Mouse (Mus musculus) hindbrain, embryonic 12.5 days (tissue): ENCODE measurements around the gene Ddx27. TPM values are rescaled to one million over a fixed set of nuclear protein-coding genes. Genes with fewer than 3 reads are reported as not detected.

Source experiments
- ATAC-seq: fragments of 200-750 bp; cut with Nextera tagmentation; 2 replicates; pipeline ENCODE4 v1.8.0; 2017; ENCODE audit warnings: moderate TSS enrichment; ENCODE audit not compliant: low FRiP score
- H3K27ac ChIP-seq: fragments of 300-500 bp; sonication (generic); 2 replicates; pipeline ENCODE4 v1.5.1; 2016; ENCODE audit warnings: mild to moderate bottlenecking
- H3K27me3 ChIP-seq: fragments of 300-500 bp; sonication (generic); 2 replicates; pipeline ENCODE4 v1.6.1; 2016; ENCODE audit warnings: mild to moderate bottlenecking
- H3K36me3 ChIP-seq: fragments of 300-500 bp; sonication (generic); 2 replicates; pipeline ENCODE4 v1.6.1; 2016; ENCODE audit warnings: mild to moderate bottlenecking
- H3K4me1 ChIP-seq: fragments of 300-500 bp; sonication (generic); 2 replicates; pipeline ENCODE4 v1.6.1; 2016
- H3K4me2 ChIP-seq: fragments of 300-500 bp; sonication (generic); replicated peaks from 2 replicates; pipeline ENCODE4 v1.6.1; 2016; ENCODE audit warnings: mild to moderate bottlenecking
- H3K4me3 ChIP-seq: fragments of 300-500 bp; sonication (generic); 2 replicates; pipeline ENCODE4 v1.5.1; 2016; ENCODE audit warnings: mild to moderate bottlenecking
- H3K9ac ChIP-seq: fragments of 300-500 bp; sonication (generic); 2 replicates; pipeline ENCODE4 v1.6.1; 2016; ENCODE audit warnings: mild to moderate bottlenecking, moderate library complexity
- H3K9me3 ChIP-seq: fragments of 300-500 bp; sonication (generic); replicated peaks from 2 replicates; pipeline ENCODE4 v1.6.1; 2016; ENCODE audit warnings: mild to moderate bottlenecking
- WGBS: fragments of 180-500 bp; shearing (Covaris S2); methylation state at CpG from one replicate; pipeline ENCODE4 v1.1.7; 2016; 5-methylcytosine and 5-hydroxymethylcytosine counted together
- polyA plus RNA-seq: library from polyadenylated mRNA; unstranded; fragments of >200 nt; fragmentation: Nextera tagmentation; extraction: Ambion mirVana; gene quantifications from 2 replicates; pipeline ENCODE4 v1.2.1, GENCODE M21; 2016

Ddx27 gene
- polyA plus RNA-seq, 1 experiment from 2014 or later, result 50.1 TPM

- H3K4me3 ChIP-seq, result no peak overlapping the region
- H3K4me2 ChIP-seq, result no peak overlapping the region
- H3K4me1 ChIP-seq, result peaks cover 25% of the 10 kb centered on the region
- ATAC-seq, result peak; percentile 45; the same call in 1 of the 2 replicates
- no peaks in the 10 kb centered on the region for H3K27me3 ChIP-seq
- H3K9ac ChIP-seq, result no peak overlapping the region
- no peaks in the 10 kb centered on the region for H3K9me3 ChIP-seq
- 0 out of 2 replicates have a peak overlapping the region, but pooled peaks have one; percentile 3 for H3K27ac ChIP-seq
- H3K36me3 ChIP-seq, result no peaks in the 10 kb centered on the region
- 39% methylated on average over 18 of the region's 18 CpGs for WGBS
Measured at GRCm38 (mm10) chr2:167079535-167080257, 64.7 kb downstream of the Ddx27 start.

GRCm38 (mm10) chr2:167080387-167080786 lies 65.4 kb downstream of the Ddx27 start:
- Histone ChIP-seq H3K9me3 (no peaks in the 10 kb centered on the region), H3K9ac (no peak overlapping the region), H3K4me2 (no peak overlapping the region), H3K36me3 (no peaks in the 10 kb centered on the region), H3K27ac (no peak overlapping the region), H3K4me1 (peaks cover 25% of the 10 kb centered on the region), H3K4me3 (no peak overlapping the region), H3K27me3 (no peaks in the 10 kb centered on the region)
- ATAC-seq, result no peak
- 86% methylated on average over 3 of the region's 3 CpGs for WGBS

DNA sequence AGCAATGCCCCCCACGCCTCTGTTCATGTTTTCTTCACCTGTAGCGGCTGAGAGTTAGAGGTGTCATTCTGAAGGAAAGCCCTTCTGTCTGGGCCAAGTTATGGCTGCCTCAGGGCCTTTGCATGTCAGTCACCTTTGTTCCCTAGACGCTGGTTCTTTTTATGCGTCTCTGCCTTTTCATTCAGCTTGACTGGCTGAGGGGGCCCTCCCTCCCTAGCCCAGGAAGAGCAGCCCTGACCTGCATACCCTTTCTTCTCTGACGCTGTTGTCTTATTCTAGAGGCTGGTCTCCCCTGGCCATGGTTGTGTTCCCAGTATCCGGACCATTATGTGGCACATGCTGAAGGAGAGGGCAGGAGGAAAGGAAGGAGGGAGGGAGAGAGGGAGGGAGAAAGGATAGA lies 66.1 kb downstream of the Ddx27 start:
- H3K27ac ChIP-seq, result no peak overlapping the region
- no peak overlapping the region for H3K4me3 ChIP-seq
- H3K4me2 ChIP-seq, result no peak overlapping the region
- H3K4me1 ChIP-seq, result peaks cover 25% of the 10 kb centered on the region
- H3K27me3 ChIP-seq, result no peaks in the 10 kb centered on the region
- no peaks in the 10 kb centered on the region for H3K9me3 ChIP-seq
- H3K36me3 ChIP-seq, result no peaks in the 10 kb centered on the region
- ATAC-seq, result no peak
- 61% methylated on average over 6 of the region's 6 CpGs for WGBS
- no peak overlapping the region for H3K9ac ChIP-seq

GRCm38 (mm10) chr2:167081639-167082038 lies 66.6 kb downstream of the Ddx27 start:
- WGBS, result 29% methylated on average over 4 of the region's 4 CpGs
- Histone ChIP-seq H3K9ac (peak overlapping the region; percentile 36; the same call in 1 of the 2 replicates), H3K9me3 (no peaks in the 10 kb centered on the region), H3K36me3 (no peaks in the 10 kb centered on the region), H3K4me3 (no peak overlapping the region), H3K4me2 (no peak overlapping the region), H3K27me3 (no peaks in the 10 kb centered on the region), H3K27ac (no peak overlapping the region), H3K4me1 (peaks cover 25% of the 10 kb centered on the region)
- peak; percentile 39; the same call in 1 of the 2 replicates for ATAC-seq

Other genes with a start within 250 kb of the Ddx27 start
- 8.9 and 10.0 TPM in 2 replicates for gene Trp53rkb, start 222.7 kb upstream of the Ddx27 start, polyA plus RNA-seq
- gene Arfgef2, start 209.6 kb upstream of the Ddx27 start, polyA plus RNA-seq, result 6.4 and 6.8 TPM in 2 replicates
- gene Cse1l, start 109.2 kb upstream of the Ddx27 start, polyA plus RNA-seq, result 133 and 136 TPM in 2 replicates
- 115 and 130 TPM in 2 replicates for gene Stau1, start 18.9 kb upstream of the Ddx27 start, polyA plus RNA-seq
- gene Znfx1, start 47.8 kb downstream of the Ddx27 start, polyA plus RNA-seq, result 9.4 and 9.7 TPM in 2 replicates
- gene Kcnb1, start 175.0 kb downstream of the Ddx27 start, polyA plus RNA-seq, result 1.4 and 1.6 TPM in 2 replicates
- gene Ptgis, start 225.4 kb downstream of the Ddx27 start, polyA plus RNA-seq, result 9.1 and 13.0 TPM in 2 replicates